14 mouse cellular contexts compared by ENCODE assay signal in genomic region chr2:52512206-52512605, GRCm38 (mm10).
DNase-seq lines count a peak whose midpoint lies in the region; ATAC-seq and TF ChIP-seq lines count a peak whose summit lies in the region.
"Had no signal": no experiment of that assay in that cellular context is flagged by ENCODE, and none has a peak within 500 bp of the region (broad histone marks: within the 10 kb centered on the region; RNA-seq: fewer than 3 reads in every experiment).

No protein-coding gene starts in this region.

- intact Hi-C loops in left cerebral cortex, postnatal 14 days (cut with DNase I): no loop called here
- intact Hi-C loops in left cerebral cortex, postnatal 36 days (cut with DNase I): loop anchor here (5.0 kb wide), 1 partner anchor 45 kb away; no protein-coding TSS in a partner anchor

- no peak overlapping the region for H3K9ac ChIP-seq in forebrain, embryonic 12.5 days
- H3K9ac ChIP-seq in hindbrain, embryonic 15.5 days: no peak overlapping the region
- no peak overlapping the region; the same call in 1 of the 2 replicates for H3K9ac ChIP-seq in midbrain, postnatal 0 days (replicated peaks; ENCODE audit: low read length, poor library complexity, severe bottlenecking)
- H3K9ac ChIP-seq: embryonic facial prominence, embryonic 15.5 days had no signal

- no peak for TF ChIP-seq CTCF in midbrain, postnatal 0 days (IDR thresholded peaks at IDR 0.05)

- no peaks in the 10 kb centered on the region for H3K9me3 ChIP-seq in embryonic facial prominence, embryonic 10.5 days
- no peaks in the 10 kb centered on the region for H3K9me3 ChIP-seq in forebrain, embryonic 12.5 days
- no peaks in the 10 kb centered on the region for H3K9me3 ChIP-seq in hindbrain, embryonic 15.5 days
- H3K9me3 ChIP-seq in midbrain, postnatal 0 days (ENCODE audit: low read length): no peaks in the 10 kb centered on the region
- H3K9me3 ChIP-seq: embryonic facial prominence, embryonic 15.5 days had no signal

- peak overlapping the region; percentile 40 for H3K4me2 ChIP-seq in forebrain, embryonic 12.5 days
- H3K4me2 ChIP-seq in hindbrain, embryonic 15.5 days: peak overlapping the region; percentile 35
- H3K4me2 ChIP-seq in midbrain, postnatal 0 days (ENCODE audit: low read depth, low read length, poor library complexity, severe bottlenecking): peak overlapping the region; percentile 18; the same call in 1 of the 2 replicates
- H3K4me2 ChIP-seq: embryonic facial prominence, embryonic 15.5 days had no signal

- H3K27ac ChIP-seq in embryonic facial prominence, embryonic 10.5 days (replicated peaks): no peak overlapping the region
- no peak overlapping the region for H3K27ac ChIP-seq in forebrain, embryonic 12.5 days
- H3K27ac ChIP-seq in hindbrain, embryonic 15.5 days (replicated peaks): peak overlapping the region; percentile 69
- no peak overlapping the region for H3K27ac ChIP-seq in midbrain, postnatal 0 days (ENCODE audit: low read depth, low read length)
- H3K27ac ChIP-seq: embryonic facial prominence, embryonic 15.5 days had no signal

- H3K27me3 ChIP-seq in embryonic facial prominence, embryonic 10.5 days (replicated peaks; ENCODE audit: low read depth, poor library complexity, severe bottlenecking): peaks cover 22% of the 10 kb centered on the region
- H3K27me3 ChIP-seq in forebrain, embryonic 12.5 days: 0 out of 2 replicates have a peak, but pooled peaks cover 4% of the 10 kb centered on the region
- no peaks in the 10 kb centered on the region for H3K27me3 ChIP-seq in hindbrain, embryonic 15.5 days
- no peaks in the 10 kb centered on the region for H3K27me3 ChIP-seq in midbrain, postnatal 0 days (ENCODE audit: insufficient read depth, low read length)
- H3K27me3 ChIP-seq: embryonic facial prominence, embryonic 15.5 days had no signal

- WGBS in embryonic facial prominence, embryonic 10.5 days: 50% methylated on average over 3 of the region's 3 CpGs
- 19% methylated on average over 3 of the region's 3 CpGs for WGBS in forebrain, embryonic 12.5 days
- 22% methylated on average over 3 of the region's 3 CpGs for WGBS in hindbrain, embryonic 15.5 days
- 29% methylated on average over 2 of the region's 3 CpGs for WGBS in midbrain, postnatal 0 days

- peak overlapping the region; percentile 20; the same call in 1 of the 2 replicates for H3K4me3 ChIP-seq in embryonic facial prominence, embryonic 10.5 days
- H3K4me3 ChIP-seq in forebrain, embryonic 12.5 days (replicated peaks): no peak overlapping the region
- no peak overlapping the region for H3K4me3 ChIP-seq in hindbrain, embryonic 15.5 days
- H3K4me3 ChIP-seq in midbrain, postnatal 0 days (ENCODE audit: low read depth, low read length): no peak overlapping the region
- H3K4me3 ChIP-seq: embryonic facial prominence, embryonic 15.5 days had no signal

- peak; percentile 60; the same call in 1 of the 2 replicates for ATAC-seq in forebrain, embryonic 12.5 days (ENCODE audit: low FRiP score)
- no peak for ATAC-seq in hindbrain, embryonic 15.5 days (ENCODE audit: low FRiP score, low read depth)
- no peak for ATAC-seq in midbrain, postnatal 0 days (ENCODE audit: low FRiP score)

- peaks cover 12% of the 10 kb centered on the region for H3K4me1 ChIP-seq in embryonic facial prominence, embryonic 10.5 days
- peaks cover 10% of the 10 kb centered on the region for H3K4me1 ChIP-seq in forebrain, embryonic 12.5 days
- peaks cover 10% of the 10 kb centered on the region for H3K4me1 ChIP-seq in hindbrain, embryonic 15.5 days (replicated peaks)
- H3K4me1 ChIP-seq in midbrain, postnatal 0 days (ENCODE audit: insufficient read depth, low read length): no peaks in the 10 kb centered on the region

- no peaks in the 10 kb centered on the region for H3K36me3 ChIP-seq in embryonic facial prominence, embryonic 10.5 days (replicated peaks)
- H3K36me3 ChIP-seq in forebrain, embryonic 12.5 days (replicated peaks): no peaks in the 10 kb centered on the region
- no peaks in the 10 kb centered on the region for H3K36me3 ChIP-seq in hindbrain, embryonic 15.5 days
- no peaks in the 10 kb centered on the region for H3K36me3 ChIP-seq in midbrain, postnatal 0 days (ENCODE audit: insufficient read depth, low read length)
- H3K36me3 ChIP-seq: embryonic facial prominence, embryonic 15.5 days had no signal

- no peak for DNase-seq in embryonic facial prominence, embryonic 10.5 days (ENCODE audit: low spot score)
- no peak for DNase-seq in midbrain, postnatal 0 days (ENCODE audit: low spot score)
- no peak for DNase-seq in left cerebral cortex, postnatal 14 days (ENCODE audit: low spot score in 2 of 2)
- DNase-seq in layer of hippocampus, adult 9-11 months: no peak
- no peak for DNase-seq in left cerebral cortex, postnatal 36 days (ENCODE audit: low spot score in 2 of 2)
- DNase-seq: heart, adult 18-20 months; heart, postnatal 14 days; kidney, adult 9 months; lung, adult 2 months; right cerebral cortex, postnatal 25 days; thymus, postnatal 14 days had no signal
